Mouse (Mus musculus): ENCODE measurements around the gene Frmd4a.

The Frmd4a gene

GRCm38 (mm10) chr2:4433119-4433518, 415.6 kb downstream of the Frmd4a start:
- no peak for DNase-seq (ENCODE audit: low read depth in 2 of 2, low spot score in 2 of 2)

GRCm38 (mm10) chr2:4435051-4435450, 417.5 kb downstream of the Frmd4a start:
- DNase-seq (ENCODE audit: low read depth in 2 of 2, low spot score in 2 of 2): no peak

GRCm38 (mm10) chr2:4436361-4437231, 419.1 kb downstream of the Frmd4a start:
- no peak for DNase-seq (ENCODE audit: low read depth in 2 of 2, low spot score in 2 of 2)

- DNase-seq (ENCODE audit: low read depth in 2 of 2, low spot score in 2 of 2): no peak
Measured at GRCm38 (mm10) chr2:4438739-4439138, 421.2 kb downstream of the Frmd4a start.

GRCm38 (mm10) chr2:4439909-4440308, 422.4 kb downstream of the Frmd4a start:
- DNase-seq (ENCODE audit: low read depth in 2 of 2, low spot score in 2 of 2): no peak

- DNase-seq (ENCODE audit: low read depth in 2 of 2, low spot score in 2 of 2): no peak
Measured at GRCm38 (mm10) chr2:4441840-4442239, 424.3 kb downstream of the Frmd4a start.

- no peak for DNase-seq (ENCODE audit: low read depth in 2 of 2, low spot score in 2 of 2)
Measured at GRCm38 (mm10) chr2:4444740-4445139, 427.2 kb downstream of the Frmd4a start.

- DNase-seq (ENCODE audit: low read depth in 2 of 2, low spot score in 2 of 2): no peak
Measured at GRCm38 (mm10) chr2:4445629-4446400, 428.3 kb downstream of the Frmd4a start.

GRCm38 (mm10) chr2:4449860-4450480, 432.5 kb downstream of the Frmd4a start:
- no peak for DNase-seq (ENCODE audit: low read depth in 2 of 2, low spot score in 2 of 2)

- DNase-seq (ENCODE audit: low read depth in 2 of 2, low spot score in 2 of 2): no peak
Measured at GRCm38 (mm10) chr2:4452590-4453400, 435.3 kb downstream of the Frmd4a start.

- no peak for DNase-seq (ENCODE audit: low read depth in 2 of 2, low spot score in 2 of 2)
Measured at GRCm38 (mm10) chr2:4455097-4456025, 437.8 kb downstream of the Frmd4a start.

- DNase-seq (ENCODE audit: low read depth in 2 of 2, low spot score in 2 of 2): no peak
Measured at GRCm38 (mm10) chr2:4460897-4461296, 443.4 kb downstream of the Frmd4a start.

GRCm38 (mm10) chr2:4461514-4461913, 444.0 kb downstream of the Frmd4a start:
- DNase-seq (ENCODE audit: low read depth in 2 of 2, low spot score in 2 of 2): no peak

GRCm38 (mm10) chr2:4462480-4462879, 445.0 kb downstream of the Frmd4a start:
- no peak for DNase-seq (ENCODE audit: low read depth in 2 of 2, low spot score in 2 of 2)

GRCm38 (mm10) chr2:4466084-4466483, 448.6 kb downstream of the Frmd4a start:
- no peak for DNase-seq (ENCODE audit: low read depth in 2 of 2, low spot score in 2 of 2)

GRCm38 (mm10) chr2:4467314-4467713, 449.8 kb downstream of the Frmd4a start:
- DNase-seq (ENCODE audit: low read depth in 2 of 2, low spot score in 2 of 2): no peak

GRCm38 (mm10) chr2:4472760-4473480, 455.4 kb downstream of the Frmd4a start:
- no peak for DNase-seq (ENCODE audit: low read depth in 2 of 2, low spot score in 2 of 2)

- no peak for DNase-seq (ENCODE audit: low read depth in 2 of 2, low spot score in 2 of 2)
Measured at GRCm38 (mm10) chr2:4473866-4474538, 456.5 kb downstream of the Frmd4a start.

- DNase-seq (ENCODE audit: low read depth in 2 of 2, low spot score in 2 of 2): no peak
Measured at GRCm38 (mm10) chr2:4474539-4474937, 457.0 kb downstream of the Frmd4a start.
